Mouse (Mus musculus) ovary, postnatal 10 days (tissue): ENCODE measurements around the gene Gm21258.
"Not testable (repeated sequence)": the region's sequence is repeated elsewhere in the genome, so short reads cannot be mapped to it uniquely, and the experiment has no call there.

Experiments
- DNase-seq: peaks from one replicate; pipeline ENCODE4 v3.0.0; 2022; ENCODE audit warnings: low spot score

Gene Gm21258

GRCm38 (mm10) chrY:52779740-52780139, at the start of gene Gm21258:
Gene Gm21258, plus strand, starts transcription at chrY:52780040.
- not testable (repeated sequence) for DNase-seq
